Mouse (Mus musculus): ENCODE data around the gene Spsb1.

- TF ChIP-seq POLR2A (IDR thresholded peaks at IDR 0.05; ENCODE audit: extremely low read depth, insufficient read depth, low read length): no peak
- TF ChIP-seq CTCF (IDR thresholded peaks at IDR 0.05; ENCODE audit: low read depth, low read length): no peak
These were observed 10.4 kb upstream of the Spsb1 start for GRCm38 (mm10) chr4:149965242-149965641.

All from liver, adult 2 months (tissue).